Comparison of ENCODE assay signal across 8 mouse cellular contexts in genomic region chr7:67951532-67952035, GRCm38 (mm10). TPM values are rescaled to one million over a fixed set of nuclear protein-coding genes. Genes with fewer than 3 reads are reported as not detected.
A peak's percentile ranks its signal among the peaks of the same experiment; 100 is the strongest.
DNase-seq lines count a peak whose midpoint lies in the region; ATAC-seq lines count a peak whose summit lies in the region.

No protein-coding gene starts in this region.

- WGBS in hindbrain, embryonic 11.5 days, result under 1% methylated on average over 24 of the region's 73 CpGs

- no peaks in the 10 kb centered on the region for H3K27me3 ChIP-seq in hindbrain, embryonic 11.5 days (ENCODE audit: control insufficient read depth, insufficient read depth, low read length)

- peak overlapping the region; percentile 85 for H3K4me3 ChIP-seq in hindbrain, embryonic 11.5 days (ENCODE audit: low read depth, low read length)

- peak overlapping the region; percentile 95 for H3K4me2 ChIP-seq in hindbrain, embryonic 11.5 days (replicated peaks; ENCODE audit: low read depth, low read length)

- H3K36me3 ChIP-seq in hindbrain, embryonic 11.5 days (ENCODE audit: control insufficient read depth, insufficient read depth, low read length), result no peaks in the 10 kb centered on the region

- H3K4me1 ChIP-seq in hindbrain, embryonic 11.5 days (replicated peaks; ENCODE audit: control insufficient read depth, insufficient read depth, low read length), result peaks cover 2% of the 10 kb centered on the region; the same call in 1 of the 2 replicates

- ATAC-seq in hindbrain, embryonic 11.5 days (ENCODE audit: low FRiP score), result peak; percentile 78

- no peaks in the 10 kb centered on the region for H3K9me3 ChIP-seq in hindbrain, embryonic 11.5 days (ENCODE audit: control insufficient read depth, low read length)

- peak overlapping the region; percentile 97 for H3K9ac ChIP-seq in hindbrain, embryonic 11.5 days (ENCODE audit: low read depth, low read length)

- peak; percentile 98 for DNase-seq in NIH3T3 (ENCODE audit: low read depth)
- DNase-seq in cerebellum, adult 9-11 months, result peak; percentile 97
- peak; percentile 81 to 93 for DNase-seq in frontal cortex, adult 2 months (ENCODE audit: extremely low spot score in 1 of 2, low spot score in 1 of 2)
- DNase-seq in hindbrain, embryonic 11.5 days (ENCODE audit: low spot score), result peak; percentile 98
- peak; percentile 93 to 95 for DNase-seq in layer of hippocampus, postnatal 14 days (ENCODE audit: low spot score in 2 of 2)
- peak; percentile 96 for DNase-seq in lung, postnatal 10 days
- DNase-seq in retina, adult 2 months (ENCODE audit: low read depth, low spot score), result peak; percentile 88
- DNase-seq in thymus, postnatal 25 days, result peak; percentile 92

- peak overlapping the region; percentile 99 for H3K27ac ChIP-seq in hindbrain, embryonic 11.5 days (ENCODE audit: low read depth, low read length)

RNA-seq across cellular contexts. Expression of gene Igf1r, which starts 1.0 kb away (rescaled TPM):
- polyA plus RNA-seq in frontal cortex, adult 2 months (2012; rRNA removed), result 23.0 and 24.4 TPM in 2 replicates
- polyA plus RNA-seq in hindbrain, embryonic 11.5 days (2014; fragmentation: Nextera tagmentation; extraction: Ambion mirVana), result 20.5 and 35.7 TPM in 2 replicates
- 10 to 100 TPM; 39.0 to 41.0 TPM for total RNA-seq in layer of hippocampus, postnatal 14 days (2021)

Comparison
In these comparisons a context has a peak if more than half of its experiments do, and no peak if none do; other contexts are left out.
1. Peak in every context shown above with its lines: DNase-seq, ATAC-seq, H3K4me3 ChIP-seq and H3K27ac ChIP-seq.